Mouse (Mus musculus): ENCODE data around the gene Cox19.

The Cox19 gene

GRCm38 (mm10) chr5:139294089-139294488 lies 57.1 kb downstream of the Cox19 start:
- WGBS = 72% methylated on average over 2 of the region's 2 CpGs

- WGBS = 62% methylated on average over 6 of the region's 6 CpGs
Observed at GRCm38 (mm10) chr5:139291811-139292560, 59.2 kb downstream of the Cox19 start.

- 76% methylated on average over 12 of the region's 12 CpGs for WGBS
Observed at GRCm38 (mm10) chr5:139290467-139291259, 60.6 kb downstream of the Cox19 start.

GRCm38 (mm10) chr5:139288591-139288990 lies 62.6 kb downstream of the Cox19 start:
- 42% methylated on average over 4 of the region's 4 CpGs for WGBS

GRCm38 (mm10) chr5:139287787-139288186 lies 63.4 kb downstream of the Cox19 start:
- WGBS = 77% methylated on average over 4 of the region's 4 CpGs

GRCm38 (mm10) chr5:139287099-139287498 lies 64.1 kb downstream of the Cox19 start:
- 89% methylated on average over 5 of the region's 5 CpGs for WGBS

Data from cerebral cortex, adult 2 months (tissue).